Mouse (Mus musculus) kidney, adult 8-10 months (tissue): ENCODE data around the gene Gimap8.
A peak's percentile ranks its signal among the peaks of the same experiment; 100 is the strongest.
"Not testable (repeated sequence)": the region's sequence is repeated elsewhere in the genome, so short reads cannot be mapped to it uniquely, and the experiment has no call there.

Experiments used
- DNase-seq, 2 experiments: peaks; one replicate each; pipeline ENCODE4 v3.0.0; 2022

The Gimap8 gene

GRCm38 (mm10) chr6:48646995-48647394, at the start of gene Gimap8:
TSS of gene Gimap8 (plus strand) at chr6:48647234.
- DNase-seq, result peak; percentile 75 to 78

GRCm38 (mm10) chr6:48600594-48600993, 46.4 kb upstream of the Gimap8 start:
- no peak for DNase-seq

- peak; percentile 98 for DNase-seq
Observed at GRCm38 (mm10) chr6:48601271-48602079, 45.6 kb upstream of the Gimap8 start, which contains the start of gene Zfp775. TSS of gene Zfp775 (plus strand) at chr6:48602063.

GRCm38 (mm10) chr6:48602080-48602741, 44.8 kb upstream of the Gimap8 start:
- no peak for DNase-seq

- no peak for DNase-seq
Observed at GRCm38 (mm10) chr6:48608124-48608523, 38.9 kb upstream of the Gimap8 start.

- no peak for DNase-seq
Observed at GRCm38 (mm10) chr6:48609512-48609911, 37.5 kb upstream of the Gimap8 start.

GRCm38 (mm10) chr6:48610657-48611056, 36.4 kb upstream of the Gimap8 start:
- DNase-seq, result no peak

GRCm38 (mm10) chr6:48613464-48613863, 33.6 kb upstream of the Gimap8 start:
- DNase-seq, result no peak

GRCm38 (mm10) chr6:48614756-48615155, 32.3 kb upstream of the Gimap8 start:
- no peak for DNase-seq

- DNase-seq, result no peak
Observed at GRCm38 (mm10) chr6:48620031-48620430, 27.0 kb upstream of the Gimap8 start.

- not testable (repeated sequence) for DNase-seq
Observed at GRCm38 (mm10) chr6:48622186-48622843, 24.7 kb upstream of the Gimap8 start.

GRCm38 (mm10) chr6:48623460-48623859, 23.6 kb upstream of the Gimap8 start:
- no peak for DNase-seq

- DNase-seq, result no peak
Observed at GRCm38 (mm10) chr6:48626464-48626863, 20.6 kb upstream of the Gimap8 start, which contains the start of gene AI854703. TSS of gene AI854703 (plus strand) at chr6:48626764.

GRCm38 (mm10) chr6:48626984-48627383, 20.1 kb upstream of the Gimap8 start:
- peak; percentile 81 to 82 for DNase-seq

GRCm38 (mm10) chr6:48627511-48627924, 19.5 kb upstream of the Gimap8 start:
- DNase-seq, result peak; percentile 69

GRCm38 (mm10) chr6:48628377-48628776, 18.7 kb upstream of the Gimap8 start:
- peak; percentile 83 to 89 for DNase-seq

GRCm38 (mm10) chr6:48628808-48629660, 18.0 kb upstream of the Gimap8 start:
- no peak for DNase-seq

GRCm38 (mm10) chr6:48629661-48630034, 17.4 kb upstream of the Gimap8 start:
- DNase-seq, result peak; percentile 67 to 71

- no peak for DNase-seq
Observed at GRCm38 (mm10) chr6:48630831-48631230, 16.2 kb upstream of the Gimap8 start.

GRCm38 (mm10) chr6:48635105-48635504, 11.9 kb upstream of the Gimap8 start:
- DNase-seq, result no peak

GRCm38 (mm10) chr6:48636515-48636914, 10.5 kb upstream of the Gimap8 start:
- no peak for DNase-seq

- DNase-seq, result no peak
Observed at GRCm38 (mm10) chr6:48637811-48638500, 9.1 kb upstream of the Gimap8 start.
